Mouse (Mus musculus): Measurements from ENCODE around the gene 1700023F06Rik. TPM values are rescaled to one million over a fixed set of nuclear protein-coding genes. Genes with fewer than 3 reads are reported as not detected.

1700023F06Rik gene
- total RNA-seq, 2 experiments from 2014 or later: not detected

DNA sequence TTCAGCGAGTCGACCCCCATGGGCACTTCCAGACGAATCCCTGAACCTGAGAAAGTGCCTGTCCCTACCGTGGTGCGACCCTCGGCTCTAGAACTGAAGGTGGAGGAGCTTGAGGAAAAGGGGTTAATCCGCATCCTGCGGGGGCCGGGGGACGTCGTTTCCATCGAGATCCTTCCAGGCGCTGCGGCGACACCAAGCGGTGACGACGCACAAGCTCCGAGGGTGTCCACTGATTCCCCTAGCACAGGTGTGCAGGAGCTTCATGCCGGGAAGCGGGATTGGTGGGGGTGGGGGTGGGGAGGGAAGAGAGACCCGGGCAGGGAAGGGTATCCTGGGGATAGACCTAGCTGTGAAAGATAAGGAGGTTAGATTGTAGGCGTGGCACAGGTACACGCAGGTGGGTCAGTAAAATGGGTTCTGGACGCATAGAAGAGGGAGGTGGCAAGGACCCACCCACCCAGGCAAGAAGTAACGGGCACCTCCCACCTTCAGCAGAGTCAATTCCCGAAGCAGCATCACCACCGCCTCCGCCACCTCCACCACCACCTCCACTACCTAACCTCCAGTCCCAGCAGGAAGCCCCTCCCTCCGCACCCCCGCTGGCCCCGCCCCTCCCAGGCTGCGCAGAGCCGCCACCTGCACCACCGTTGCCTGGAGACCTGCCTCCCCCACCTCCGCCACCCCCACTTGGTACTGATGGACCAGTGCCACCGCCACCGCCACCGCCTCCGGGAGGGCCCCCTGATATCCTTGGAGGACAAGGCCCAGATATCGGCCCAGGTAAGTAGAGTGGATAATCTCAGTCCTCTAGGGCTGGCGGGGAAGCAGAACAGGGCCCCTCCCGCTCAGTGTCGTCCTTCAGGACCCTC lies 15.2 kb downstream of the 1700023F06Rik start:
- no peak for ATAC-seq (replicated peaks; ENCODE audit: low FRiP score, poor library complexity, severe bottlenecking)

DNA sequence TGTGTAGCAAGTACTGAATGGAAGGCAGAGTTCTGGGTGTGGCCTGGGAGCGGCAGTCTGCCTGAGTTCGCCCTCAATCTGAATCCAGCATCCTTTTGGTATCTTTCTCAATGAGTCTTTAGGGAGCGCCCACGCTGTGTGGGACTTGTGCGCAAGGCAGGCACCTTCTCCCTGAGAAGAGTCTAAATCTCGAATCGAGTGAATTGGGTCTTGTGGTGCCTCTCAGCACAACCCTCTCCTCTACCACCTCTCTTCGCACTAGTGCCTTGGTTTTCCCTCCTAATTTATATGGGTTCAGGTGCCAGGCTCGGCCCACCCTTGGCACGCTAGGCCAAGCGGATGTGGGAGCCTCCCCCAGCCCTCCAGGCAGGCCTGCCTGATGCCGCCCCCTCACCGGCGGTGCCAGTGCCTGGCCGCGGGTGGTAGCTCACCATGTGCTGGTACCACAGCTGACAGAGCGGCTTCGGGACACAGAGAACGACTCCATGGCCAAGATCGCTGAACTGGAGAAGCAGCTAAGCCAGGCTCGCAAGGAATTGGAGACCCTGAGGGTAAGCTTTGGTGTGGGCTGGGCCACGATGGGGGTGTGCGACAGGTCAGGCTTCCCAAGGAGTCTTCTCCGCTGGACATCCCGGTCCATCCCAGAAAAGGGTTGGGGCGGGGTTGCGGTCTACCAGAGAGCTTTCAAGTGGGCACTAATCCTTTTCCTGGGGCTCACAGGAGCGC lies 16.0 kb downstream of the 1700023F06Rik start:
- no peak for ATAC-seq (replicated peaks; ENCODE audit: low FRiP score, poor library complexity, severe bottlenecking)

DNA sequence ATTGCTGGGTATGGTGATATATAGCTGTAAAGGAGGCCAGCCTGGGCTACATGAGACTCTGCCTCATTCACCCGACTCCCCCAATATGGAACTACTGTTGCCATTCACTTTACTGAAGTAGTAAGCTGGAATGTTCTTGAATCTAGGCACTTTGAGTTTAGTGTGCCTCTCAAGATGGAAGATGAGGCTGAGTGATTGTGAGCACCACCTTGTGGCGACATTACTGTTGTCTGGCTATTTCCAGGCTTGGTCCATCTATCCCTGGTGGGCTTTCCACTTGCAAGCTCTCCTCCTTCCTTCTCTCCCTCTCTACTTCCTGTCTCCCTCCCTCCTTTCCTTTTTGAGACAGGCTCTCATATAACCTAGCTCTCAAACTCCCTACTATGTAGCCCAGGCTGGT lies 23.5 kb downstream of the 1700023F06Rik start:
- ATAC-seq (replicated peaks; ENCODE audit: low FRiP score, poor library complexity, severe bottlenecking): no peak

DNA sequence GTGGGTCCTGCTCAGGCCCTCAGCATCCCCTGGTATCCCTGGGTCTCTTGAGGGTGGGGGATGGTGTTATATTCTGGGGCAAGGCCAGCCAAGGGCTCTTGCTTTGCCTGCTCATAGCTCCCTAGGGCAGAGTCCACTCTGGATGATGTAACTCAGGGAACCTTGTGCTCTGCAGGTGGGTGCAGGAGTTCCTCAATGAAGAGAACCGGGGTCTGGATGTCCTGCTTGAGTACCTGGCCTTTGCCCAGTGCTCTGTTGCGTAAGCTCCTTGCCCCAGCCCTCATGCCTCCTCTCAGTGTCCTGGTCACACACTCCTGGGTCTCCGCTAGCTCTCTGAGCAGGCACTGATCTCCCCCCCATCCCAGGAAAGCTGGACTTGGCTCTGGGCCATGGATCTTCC lies 26.4 kb downstream of the 1700023F06Rik start:
- no peak for ATAC-seq (replicated peaks; ENCODE audit: low FRiP score, poor library complexity, severe bottlenecking)

DNA sequence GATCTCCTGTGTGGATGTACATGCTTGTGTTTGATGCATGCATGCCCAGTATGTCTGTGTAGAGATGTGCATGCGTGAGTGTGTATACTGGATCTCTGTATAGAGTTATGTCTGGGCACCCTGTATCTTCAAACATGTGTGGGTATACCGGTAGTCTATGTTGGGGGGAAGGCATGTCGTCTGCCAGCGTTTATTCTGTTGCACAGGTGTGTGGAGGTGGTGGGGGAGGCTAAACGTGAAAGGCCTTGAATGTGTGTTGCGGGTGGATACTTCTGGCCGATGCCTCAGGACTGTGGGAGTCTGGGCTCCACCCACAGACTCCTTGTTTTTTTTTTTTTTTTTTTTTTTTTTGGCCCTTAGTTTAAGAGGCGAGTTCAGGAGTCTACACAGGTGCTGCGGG lies 27.0 kb downstream of the 1700023F06Rik start:
- no peak for ATAC-seq (replicated peaks; ENCODE audit: low FRiP score, poor library complexity, severe bottlenecking)

DNA sequence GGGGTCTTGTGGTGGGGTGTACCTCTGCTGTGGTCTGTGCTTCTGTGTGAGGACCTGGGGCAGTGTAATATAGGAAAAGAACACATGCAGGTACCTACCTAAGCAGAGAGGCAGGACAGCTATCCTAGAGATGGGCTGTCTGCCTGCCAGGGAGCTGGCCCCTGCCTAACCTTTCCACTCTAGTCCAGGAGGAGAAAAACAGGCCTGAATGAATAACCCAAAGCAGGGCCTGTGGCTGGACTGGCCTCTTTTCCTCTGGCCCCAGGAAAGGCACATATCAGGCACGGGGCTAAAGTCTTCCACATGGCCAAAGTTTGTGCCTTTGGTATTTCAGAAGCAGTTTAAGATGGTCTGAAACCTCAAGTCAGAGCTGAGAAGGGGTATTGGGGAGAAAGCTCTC lies 27.9 kb downstream of the 1700023F06Rik start:
- no peak for ATAC-seq (replicated peaks; ENCODE audit: low FRiP score, poor library complexity, severe bottlenecking)

DNA sequence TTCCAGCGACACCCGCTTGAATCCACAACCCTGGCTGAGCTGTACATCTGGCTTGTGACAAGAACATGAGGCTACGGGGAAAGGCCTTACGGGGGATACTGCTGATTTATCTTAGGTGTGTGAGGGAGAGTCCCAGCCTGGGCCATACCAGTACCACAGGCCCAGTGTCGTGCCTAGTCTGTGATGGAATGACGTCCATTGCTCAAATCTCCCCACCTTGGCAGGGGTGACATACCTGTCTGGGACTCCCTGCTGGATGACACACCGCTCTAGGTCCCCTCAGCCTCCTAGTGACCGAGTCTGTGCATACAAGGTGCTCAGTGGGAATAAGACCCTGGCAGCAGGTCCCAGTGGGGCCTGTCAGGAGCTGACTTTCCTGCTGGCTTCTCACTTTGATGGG lies 29.6 kb downstream of the 1700023F06Rik start:
- no peak for ATAC-seq (replicated peaks; ENCODE audit: low FRiP score, poor library complexity, severe bottlenecking)

DNA sequence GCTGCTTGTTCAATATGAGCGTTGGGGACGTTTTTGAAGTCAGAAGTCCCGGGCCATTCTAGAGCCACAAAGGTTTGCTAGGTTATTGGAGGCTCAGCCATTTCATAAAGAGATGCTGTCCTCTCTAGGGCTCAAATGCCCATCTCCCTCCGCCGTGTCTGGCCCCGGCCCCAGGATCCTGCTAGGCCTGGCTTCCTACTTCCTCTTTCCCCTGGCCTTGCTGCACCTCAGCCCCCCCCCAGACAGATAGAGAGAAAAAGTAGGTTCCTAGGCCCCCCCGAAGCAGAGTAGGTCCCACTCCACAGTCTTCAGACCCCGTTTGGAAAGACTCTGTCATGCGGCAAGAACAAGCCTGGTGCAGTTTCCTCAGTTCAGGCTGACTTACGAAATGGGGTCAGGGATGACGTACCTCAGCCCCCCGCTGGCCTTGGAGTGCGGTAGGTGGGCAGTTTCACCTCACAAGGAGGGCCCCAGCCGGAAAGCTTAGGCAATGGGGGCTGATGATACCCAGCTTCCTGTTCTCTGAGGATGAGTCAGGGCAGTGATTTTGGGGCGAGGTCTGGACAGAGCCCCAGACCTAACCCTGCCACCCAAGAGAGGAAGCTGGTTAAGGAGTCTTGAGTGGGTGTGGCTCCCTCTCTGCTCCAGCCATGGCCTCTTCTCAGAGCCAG lies 30.4 kb downstream of the 1700023F06Rik start:
- ATAC-seq (replicated peaks; ENCODE audit: low FRiP score, poor library complexity, severe bottlenecking): no peak

DNA sequence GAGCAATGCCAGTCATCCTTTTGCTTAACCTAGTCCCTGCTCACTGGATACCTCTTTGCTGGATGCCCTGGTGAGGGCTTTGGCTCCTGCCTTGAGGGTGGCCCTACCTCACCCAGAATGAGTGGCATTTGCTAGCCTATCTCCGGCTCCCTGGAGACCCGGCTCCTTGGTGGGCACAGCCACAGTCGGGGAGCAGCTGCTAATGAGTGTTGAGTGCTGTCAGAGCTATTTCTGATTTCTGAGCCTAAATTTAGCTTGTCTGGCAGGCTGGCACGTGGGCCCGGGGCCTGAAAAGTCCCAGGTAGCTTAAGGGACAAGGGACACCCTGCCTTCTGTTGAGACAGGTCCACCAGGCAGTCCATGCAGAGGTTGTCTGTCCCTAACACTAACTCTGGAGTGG lies 31.1 kb downstream of the 1700023F06Rik start:
- no peak for ATAC-seq (replicated peaks; ENCODE audit: low FRiP score, poor library complexity, severe bottlenecking)

DNA sequence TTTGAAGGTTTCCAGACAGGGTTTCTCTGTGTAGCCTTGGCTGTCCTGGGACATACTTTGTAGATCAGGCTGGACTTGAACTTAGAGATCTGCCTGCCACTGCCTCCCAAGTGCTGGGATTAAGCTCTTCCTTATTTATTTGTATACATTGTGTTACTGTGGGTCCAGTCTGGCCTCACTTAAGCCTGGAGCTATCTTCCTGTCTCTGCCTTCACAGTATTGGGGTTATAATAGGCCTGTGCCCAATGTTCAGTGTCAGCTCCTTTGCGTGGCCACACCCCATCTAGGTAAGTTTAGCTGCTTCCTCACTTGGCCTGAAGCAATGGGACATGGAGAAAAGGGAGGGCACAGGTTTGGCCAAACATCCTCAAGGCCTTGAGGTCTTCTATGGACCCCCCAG lies 31.8 kb downstream of the 1700023F06Rik start:
- ATAC-seq (replicated peaks; ENCODE audit: low FRiP score, poor library complexity, severe bottlenecking): no peak

DNA sequence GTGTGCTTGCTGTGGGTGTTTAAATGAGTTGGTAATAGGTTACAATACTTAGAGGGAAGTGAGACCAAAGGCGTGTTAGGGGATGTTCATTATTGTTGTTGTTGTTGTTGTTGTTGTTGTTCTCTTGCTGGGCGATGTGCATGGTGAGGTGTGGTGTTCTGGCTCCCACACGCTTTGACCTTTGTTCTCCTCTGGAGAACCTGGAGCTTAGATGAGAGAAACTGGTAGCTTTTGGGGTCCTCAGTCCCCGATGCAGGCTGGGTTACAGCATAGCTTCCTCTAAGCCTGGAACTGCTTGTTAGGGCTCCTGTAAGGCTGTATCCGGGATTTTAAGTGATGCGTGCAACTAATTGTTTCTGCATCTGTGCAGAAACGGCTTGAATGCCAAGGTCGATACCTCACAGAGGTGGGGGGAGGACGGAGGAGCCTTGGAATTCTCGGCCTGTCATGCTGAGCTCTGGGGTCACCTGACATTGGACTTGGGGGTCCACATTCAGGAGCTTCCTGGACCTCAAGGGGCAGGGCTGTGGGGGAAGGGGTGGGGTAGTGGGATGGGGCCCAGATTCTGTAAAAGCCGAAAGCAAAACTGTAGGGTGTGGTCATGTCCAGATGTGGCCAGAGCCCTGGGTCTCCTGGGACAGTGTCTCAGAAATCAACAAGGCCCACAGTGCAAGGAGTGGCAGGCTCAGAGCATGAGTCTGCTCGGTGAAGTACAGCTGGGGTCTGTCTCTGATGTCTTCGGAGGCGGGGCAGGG lies 32.5 kb downstream of the 1700023F06Rik start:
- ATAC-seq (replicated peaks; ENCODE audit: low FRiP score, poor library complexity, severe bottlenecking): no peak

DNA sequence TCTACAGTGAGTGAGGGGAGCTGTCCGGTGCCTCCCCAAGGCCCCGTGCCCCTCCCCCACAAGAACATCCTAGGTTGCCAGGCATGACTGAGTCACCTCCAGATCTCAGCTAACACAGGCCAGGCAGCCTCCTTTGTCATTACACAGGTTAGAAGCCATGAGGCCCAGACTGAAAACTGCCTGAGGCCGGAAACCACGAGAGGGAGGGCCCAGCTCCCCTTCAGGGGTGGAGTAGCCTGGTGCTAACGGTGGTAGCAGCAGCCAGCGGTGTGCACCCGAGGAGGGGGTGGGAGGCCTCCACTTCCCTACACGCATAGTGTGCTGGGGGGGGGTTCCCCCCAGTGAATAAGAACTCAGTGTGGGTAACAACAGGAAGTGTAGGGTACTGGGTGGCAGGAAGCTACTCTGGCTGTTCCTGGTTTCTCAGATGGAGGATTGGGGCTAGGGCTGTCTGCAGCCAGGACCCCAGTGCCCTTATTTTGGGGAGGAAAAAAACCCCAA lies 33.4 kb downstream of the 1700023F06Rik start:
- ATAC-seq (replicated peaks; ENCODE audit: low FRiP score, poor library complexity, severe bottlenecking): no peak

DNA sequence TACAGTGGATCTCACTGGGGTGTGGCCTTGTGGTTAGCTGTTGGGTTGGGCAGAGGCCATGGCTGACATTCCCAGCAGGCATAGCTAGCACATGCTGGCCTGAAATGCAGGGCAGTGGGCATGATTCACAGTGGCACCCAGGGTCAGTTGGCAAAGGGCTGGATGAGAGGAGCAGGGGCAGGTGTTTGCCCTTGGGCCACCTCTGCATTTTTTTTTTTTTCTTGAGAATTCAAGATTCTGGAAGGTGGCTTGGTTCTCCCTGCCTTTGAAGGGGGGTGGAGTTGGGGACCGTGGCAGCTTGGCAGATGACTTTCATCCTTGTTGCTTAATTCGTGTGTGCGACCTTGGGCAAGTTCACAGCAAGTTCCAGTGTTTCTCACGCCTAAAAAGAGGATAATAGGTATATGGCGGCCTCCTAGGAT lies 33.9 kb downstream of the 1700023F06Rik start:
- no peak for ATAC-seq (replicated peaks; ENCODE audit: low FRiP score, poor library complexity, severe bottlenecking)

DNA sequence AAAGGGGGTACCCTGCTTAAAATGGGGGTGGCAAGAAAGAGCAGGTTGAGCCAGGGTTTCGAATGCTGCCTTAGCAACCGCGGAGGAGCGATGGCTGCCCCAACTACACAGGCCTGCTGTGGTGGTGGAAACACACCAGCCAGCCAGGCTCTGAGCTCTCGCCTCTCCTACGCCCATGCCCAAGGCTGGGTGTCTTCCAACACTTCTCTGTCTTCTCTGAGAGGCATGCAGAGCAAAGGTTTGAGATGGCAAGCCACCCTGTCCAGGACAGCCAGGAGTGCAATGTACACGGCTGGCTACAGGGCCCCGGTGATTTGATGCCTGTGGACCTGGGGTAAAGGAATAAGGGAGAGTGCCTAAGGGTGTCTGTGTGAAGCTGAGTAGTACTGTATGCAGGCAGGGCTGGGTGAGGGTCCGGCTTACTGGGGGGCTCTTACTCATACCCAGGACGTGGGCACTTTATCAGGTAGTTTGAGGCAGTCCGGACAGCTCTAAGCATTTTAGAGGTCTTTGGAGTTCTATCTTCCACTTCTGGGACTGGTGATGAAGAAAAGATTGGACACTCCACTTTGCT lies 34.5 kb downstream of the 1700023F06Rik start:
- ATAC-seq (replicated peaks; ENCODE audit: low FRiP score, poor library complexity, severe bottlenecking): no peak

DNA sequence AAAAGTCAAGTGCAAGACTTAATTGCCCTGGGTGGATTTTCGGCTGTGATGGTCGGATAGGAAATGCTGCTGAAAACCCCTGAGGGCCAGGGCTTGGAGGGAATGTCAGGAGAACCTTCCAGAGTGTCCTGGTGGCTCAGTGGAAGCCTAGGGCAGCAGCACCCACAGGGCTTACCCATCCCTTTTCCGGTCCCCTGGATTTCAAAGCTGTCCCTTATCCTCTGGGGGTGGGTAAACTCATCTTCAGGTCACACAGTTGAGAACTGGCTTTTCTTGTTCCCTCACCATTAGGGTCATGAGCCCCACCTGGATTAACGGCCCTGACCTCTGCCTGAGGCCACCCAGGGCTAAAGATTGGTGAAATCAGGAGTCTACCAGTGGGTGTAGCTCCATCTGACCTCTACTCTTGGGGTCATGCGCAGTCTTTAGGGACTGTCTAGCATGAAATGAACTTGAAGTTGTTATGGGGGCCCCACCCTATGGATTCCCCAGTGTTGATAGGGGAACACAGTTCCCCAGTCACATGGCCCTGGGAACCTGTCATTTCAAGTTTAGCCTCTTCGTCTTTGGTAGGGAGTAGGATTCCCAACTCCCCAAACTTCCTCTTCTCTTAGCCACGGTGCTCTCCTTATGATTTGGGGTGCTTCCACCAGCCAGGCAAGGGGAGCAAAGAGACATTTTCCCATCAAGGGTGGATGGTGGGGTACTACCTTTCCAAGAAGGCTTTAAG lies 35.2 kb downstream of the 1700023F06Rik start:
- no peak for ATAC-seq (replicated peaks; ENCODE audit: low FRiP score, poor library complexity, severe bottlenecking)

DNA sequence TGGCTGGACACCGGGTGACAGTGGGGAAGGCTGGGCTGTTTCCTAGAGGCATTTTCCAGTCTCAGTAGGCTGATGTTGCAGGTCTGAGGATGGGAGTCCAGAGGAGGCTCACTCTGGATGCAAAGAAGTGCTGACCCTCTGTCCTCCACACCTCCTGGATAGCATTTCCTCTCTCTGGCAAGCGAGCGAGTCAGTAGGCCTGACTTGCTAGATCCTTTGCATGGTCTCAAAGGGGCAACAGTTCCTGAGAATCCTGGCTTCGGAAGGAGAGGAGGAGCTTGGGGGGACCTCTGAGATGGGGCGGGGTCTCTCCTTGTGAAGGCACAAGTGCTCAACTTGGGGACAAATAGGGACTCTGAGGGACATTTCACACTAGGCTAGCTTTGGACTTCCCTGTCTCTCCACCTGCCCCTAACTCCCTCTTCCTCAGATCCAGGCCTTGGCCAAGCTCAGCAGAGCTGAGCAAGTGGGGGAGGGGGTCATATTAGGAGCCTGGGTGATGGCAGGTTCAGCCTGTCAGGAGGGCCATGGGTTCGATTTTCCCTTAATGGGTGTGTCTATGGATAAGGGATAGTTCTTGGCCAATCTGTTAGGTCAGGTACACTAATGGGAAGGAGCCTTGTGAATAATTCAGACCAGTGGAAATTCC lies 35.8 kb downstream of the 1700023F06Rik start:
- ATAC-seq (replicated peaks; ENCODE audit: low FRiP score, poor library complexity, severe bottlenecking): no peak

DNA sequence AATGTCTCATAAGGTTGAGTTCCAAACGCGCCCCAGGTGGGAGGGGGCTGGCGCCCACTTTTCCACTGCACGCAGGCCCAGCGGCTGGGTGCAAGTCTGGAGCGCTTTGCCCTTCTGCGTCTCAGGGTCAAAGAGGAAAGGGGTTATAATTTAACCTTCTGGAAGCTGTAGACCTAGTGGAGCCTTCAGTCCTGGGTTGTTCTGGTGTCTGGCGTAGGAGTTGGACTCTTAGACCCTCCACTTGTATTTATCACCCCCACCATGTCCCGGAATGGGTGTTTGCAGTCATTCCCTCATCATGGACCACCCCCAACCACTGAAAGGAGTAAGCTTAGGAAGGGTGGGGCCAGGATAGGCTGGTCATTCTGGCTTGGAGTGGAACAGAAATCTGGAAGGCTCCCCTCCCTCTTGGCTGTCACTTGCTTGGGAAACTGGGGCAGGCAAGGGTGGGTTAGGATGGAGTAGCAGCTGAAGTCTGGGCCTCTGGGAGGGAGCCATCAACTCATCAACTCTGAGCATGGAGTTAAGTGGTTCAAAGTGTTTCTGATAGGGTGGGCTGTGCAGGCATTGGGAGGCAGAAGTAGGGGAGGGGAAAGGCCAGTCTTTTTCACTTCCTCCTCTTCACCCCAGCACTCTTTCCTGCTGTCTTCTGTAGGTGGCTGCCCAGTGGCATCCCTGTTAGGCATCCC lies 36.5 kb downstream of the 1700023F06Rik start:
- no peak for ATAC-seq (replicated peaks; ENCODE audit: low FRiP score, poor library complexity, severe bottlenecking)

DNA sequence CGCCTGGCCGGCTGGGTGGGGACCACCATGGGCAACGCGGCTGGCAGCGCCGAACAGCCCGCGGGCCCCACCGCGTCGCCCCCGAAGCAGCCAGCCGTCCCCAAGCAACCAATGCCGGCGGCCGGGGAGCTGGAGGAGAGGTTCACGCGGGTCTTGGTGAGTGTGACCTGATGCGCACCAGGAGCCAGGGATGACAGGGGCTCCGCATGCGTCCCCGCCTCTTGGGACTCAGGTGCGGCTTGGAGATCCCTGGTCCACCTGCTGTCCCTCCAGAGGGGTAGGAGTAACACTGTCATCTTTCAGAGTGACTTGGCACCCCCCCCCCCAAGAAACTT lies 37.1 kb downstream of the 1700023F06Rik start:
- no peak for ATAC-seq (replicated peaks; ENCODE audit: low FRiP score, poor library complexity, severe bottlenecking)
